Mouse (Mus musculus) adrenal gland, adult 18-20 months (tissue): ENCODE data around the gene Insr. TPM values are rescaled to one million over a fixed set of nuclear protein-coding genes. Genes with fewer than 3 reads are reported as not detected.

Experiments
- DNase-seq, 2 experiments: peaks; one replicate each; pipeline ENCODE4 v3.0.0; 2021 to 2022; ENCODE audit warnings: low spot score in 2 of 2
- total RNA-seq, 2 experiments: library from RNA; stranded (reverse); gene quantifications; 1 replicate in 1 of 2; 2 replicates in 1 of 2; pipeline ENCODE4 v1.2.3; 2021

The Insr gene
- total RNA-seq, 2 experiments from 2014 or later: 121 to 156 TPM

- no peak for DNase-seq
Measured at GRCm38 (mm10) chr8:3276009-3276408, 3.4 kb downstream of the Insr start.

GRCm38 (mm10) chr8:3275189-3275588 lies 4.2 kb downstream of the Insr start:
- DNase-seq: no peak

GRCm38 (mm10) chr8:3273799-3274198 lies 5.6 kb downstream of the Insr start:
- no peak for DNase-seq

- DNase-seq: no peak
Measured at GRCm38 (mm10) chr8:3267449-3267761, 12.0 kb downstream of the Insr start.

- DNase-seq: no peak
Measured at GRCm38 (mm10) chr8:3266686-3267448, 12.6 kb downstream of the Insr start.

- DNase-seq: no peak
Measured at GRCm38 (mm10) chr8:3265182-3265581, 14.2 kb downstream of the Insr start.

- no peak for DNase-seq
Measured at GRCm38 (mm10) chr8:3262779-3263178, 16.6 kb downstream of the Insr start.

GRCm38 (mm10) chr8:3261101-3261500 lies 18.3 kb downstream of the Insr start:
- no peak for DNase-seq

- DNase-seq: no peak
Measured at GRCm38 (mm10) chr8:3260127-3260811, 19.1 kb downstream of the Insr start.

- no peak for DNase-seq
Measured at GRCm38 (mm10) chr8:3256147-3256940, 23.1 kb downstream of the Insr start.

- DNase-seq: no peak
Measured at GRCm38 (mm10) chr8:3255321-3255720, 24.1 kb downstream of the Insr start.

- DNase-seq: no peak
Measured at GRCm38 (mm10) chr8:3253179-3253578, 26.2 kb downstream of the Insr start.

GRCm38 (mm10) chr8:3252665-3253064 lies 26.8 kb downstream of the Insr start:
- DNase-seq: no peak

- no peak for DNase-seq
Measured at GRCm38 (mm10) chr8:3251101-3251500, 28.3 kb downstream of the Insr start.

GRCm38 (mm10) chr8:3249886-3250285 lies 29.5 kb downstream of the Insr start:
- DNase-seq: no peak

GRCm38 (mm10) chr8:3248704-3249103 lies 30.7 kb downstream of the Insr start:
- DNase-seq: no peak

GRCm38 (mm10) chr8:3247129-3247528 lies 32.3 kb downstream of the Insr start:
- no peak for DNase-seq

- no peak for DNase-seq
Measured at GRCm38 (mm10) chr8:3243229-3243628, 36.2 kb downstream of the Insr start.

GRCm38 (mm10) chr8:3240725-3241124 lies 38.7 kb downstream of the Insr start:
- no peak for DNase-seq

- DNase-seq: no peak
Measured at GRCm38 (mm10) chr8:3239641-3240040, 39.8 kb downstream of the Insr start.

GRCm38 (mm10) chr8:3238792-3239191 lies 40.6 kb downstream of the Insr start:
- DNase-seq: no peak

- no peak for DNase-seq
Measured at GRCm38 (mm10) chr8:3237319-3237718, 42.1 kb downstream of the Insr start.
